In genomic region chr2:168231471-168231829, GRCm38 (mm10) we compare ENCODE assay signal across 8 mouse cellular contexts. TPM values are rescaled to one million over a fixed set of nuclear protein-coding genes. Genes with fewer than 3 reads are reported as not detected.
DNase-seq lines count a peak whose midpoint lies in the region; ATAC-seq and TF ChIP-seq lines count a peak whose summit lies in the region.

No protein-coding gene starts in this region.

- no peak for TF ChIP-seq CTCF in E14TG2a.4 (conservative IDR thresholded peaks at IDR 0.05; ENCODE audit: low read length)
- no peak for TF ChIP-seq CTCF in liver, embryonic 14.5 days (IDR thresholded peaks at IDR 0.05; ENCODE audit: low read depth)

- H3K36me3 ChIP-seq in heart, embryonic 13.5 days, result peaks cover 43% of the 10 kb centered on the region
- peaks cover 45% of the 10 kb centered on the region for H3K36me3 ChIP-seq in E14TG2a.4 (ENCODE audit: insufficient read depth, low read length)
- peaks cover 28% of the 10 kb centered on the region for H3K36me3 ChIP-seq in forebrain, embryonic 14.5 days (ENCODE audit: control insufficient read depth, insufficient read depth, low read length)
- H3K36me3 ChIP-seq in liver, embryonic 14.5 days (replicated peaks; ENCODE audit: control insufficient read depth, insufficient read depth, low read depth), result peaks cover 11% of the 10 kb centered on the region

- H3K27me3 ChIP-seq in heart, embryonic 13.5 days (replicated peaks), result no peaks in the 10 kb centered on the region
- 0 out of 2 replicates have a peak, but pooled peaks cover 3% of the 10 kb centered on the region for H3K27me3 ChIP-seq in E14TG2a.4 (ENCODE audit: insufficient read depth, low read length)
- H3K27me3 ChIP-seq in forebrain, embryonic 14.5 days (replicated peaks; ENCODE audit: control insufficient read depth, insufficient read depth, low read length), result no peaks in the 10 kb centered on the region
- no peaks in the 10 kb centered on the region for H3K27me3 ChIP-seq in liver, embryonic 14.5 days (ENCODE audit: control insufficient read depth, insufficient read depth, low read length)

- ATAC-seq in heart, embryonic 13.5 days (ENCODE audit: extremely low read depth, insufficient number of reproducible peaks, low FRiP score, low TSS enrichment), result no peak
- no peak for ATAC-seq in forebrain, embryonic 14.5 days
- ATAC-seq in liver, embryonic 14.5 days (ENCODE audit: insufficient read depth), result no peak

- peak overlapping the region; percentile 100 for H3K4me3 ChIP-seq in heart, embryonic 13.5 days
- peak overlapping the region; percentile 100 for H3K4me3 ChIP-seq in E14TG2a.4 (replicated peaks; ENCODE audit: low read length)
- H3K4me3 ChIP-seq in forebrain, embryonic 14.5 days (ENCODE audit: low read depth, low read length), result peak overlapping the region; percentile 99
- H3K4me3 ChIP-seq in liver, embryonic 14.5 days (ENCODE audit: insufficient read depth in 1 of 2, low read depth in 2 of 2, low read length in 2 of 2), result peak overlapping the region; percentile 70 to 95

- DNase-seq in heart, adult 11 months, result no peak
- no peak for DNase-seq in forebrain, embryonic 14.5 days (ENCODE audit: low spot score)
- DNase-seq in liver, embryonic 14.5 days (ENCODE audit: low read depth in 3 of 3, low spot score in 3 of 3), result no peak
- no peak for DNase-seq in retina, embryonic 14.5 days (ENCODE audit: low spot score)
- no peak for DNase-seq in urinary bladder, postnatal 25 days (ENCODE audit: low spot score)
- no peak for DNase-seq in right cerebral cortex, postnatal 4 days

- WGBS in heart, embryonic 13.5 days, result 47% methylated on average over 33 of the region's 33 CpGs
- 69% methylated on average over 33 of the region's 33 CpGs for WGBS in forebrain, embryonic 14.5 days
- WGBS in liver, embryonic 14.5 days (ENCODE audit: insufficient replicate concordance), result 51% methylated on average over 33 of the region's 33 CpGs

- H3K4me2 ChIP-seq in heart, embryonic 13.5 days, result peak overlapping the region; percentile 99
- H3K4me2 ChIP-seq in forebrain, embryonic 14.5 days (ENCODE audit: low read length), result peak overlapping the region; percentile 98
- peak overlapping the region; percentile 99 for H3K4me2 ChIP-seq in liver, embryonic 14.5 days (ENCODE audit: low read depth)

- TF ChIP-seq EP300 in liver, embryonic 14.5 days (IDR thresholded peaks at IDR 0.05; ENCODE audit: low read depth), result no peak

- H3K9ac ChIP-seq in heart, embryonic 13.5 days, result peak overlapping the region; percentile 98
- peak overlapping the region; percentile 91 for H3K9ac ChIP-seq in forebrain, embryonic 14.5 days (ENCODE audit: low read length)
- H3K9ac ChIP-seq in liver, embryonic 14.5 days (replicated peaks), result peak overlapping the region; percentile 94

- peaks cover 33% of the 10 kb centered on the region for H3K4me1 ChIP-seq in heart, embryonic 13.5 days
- peaks cover 47% of the 10 kb centered on the region for H3K4me1 ChIP-seq in E14TG2a.4 (replicated peaks; ENCODE audit: low read depth, low read length)
- H3K4me1 ChIP-seq in forebrain, embryonic 14.5 days (ENCODE audit: control insufficient read depth, insufficient read depth, low read length), result peaks cover 17% of the 10 kb centered on the region
- peaks cover 21% of the 10 kb centered on the region in 2 experiments for H3K4me1 ChIP-seq in liver, embryonic 14.5 days (replicated peaks; ENCODE audit: control insufficient read depth in 2 of 2, insufficient read depth in 2 of 2, low read length in 1 of 2)

- no peak overlapping the region for H3K27ac ChIP-seq in heart, embryonic 13.5 days (replicated peaks)
- H3K27ac ChIP-seq in forebrain, embryonic 14.5 days (ENCODE audit: low read depth, low read length), result 0 out of 2 replicates have a peak overlapping the region, but pooled peaks have one; percentile 91
- no peak overlapping the region for H3K27ac ChIP-seq in liver, embryonic 14.5 days

- H3K9me3 ChIP-seq in heart, embryonic 13.5 days, result no peaks in the 10 kb centered on the region
- H3K9me3 ChIP-seq in E14TG2a.4 (ENCODE audit: low read length), result no peaks in the 10 kb centered on the region
- no peaks in the 10 kb centered on the region for H3K9me3 ChIP-seq in forebrain, embryonic 14.5 days (replicated peaks; ENCODE audit: control insufficient read depth, low read length)
- H3K9me3 ChIP-seq in liver, embryonic 14.5 days (ENCODE audit: control insufficient read depth, low read length), result no peaks in the 10 kb centered on the region

RNA-seq across cellular contexts. Expression of gene Mocs3, which starts 1.0 kb away (rescaled TPM):
- 4.2 and 4.4 TPM in 2 replicates for polyA plus RNA-seq in heart, embryonic 13.5 days (2015; fragmentation: Nextera tagmentation; extraction: Ambion mirVana)
- polyA plus RNA-seq in forebrain, embryonic 14.5 days (2014; fragmentation: Nextera tagmentation; extraction: Ambion mirVana), result 9.1 and 9.7 TPM in 2 replicates
- polyA plus RNA-seq in liver, embryonic 14.5 days (2012; rRNA removed), result 4.5 and 4.9 TPM in 2 replicates
- polyA plus RNA-seq in liver, embryonic 14.5 days (2014; fragmentation: Nextera tagmentation; extraction: Ambion mirVana), result 3.6 and 3.8 TPM in 2 replicates

RNA-seq across cellular contexts. Expression of gene Dpm1, which starts 1.1 kb away (rescaled TPM):
- 81.8 and 95.3 TPM in 2 replicates for polyA plus RNA-seq in heart, embryonic 13.5 days (2015; fragmentation: Nextera tagmentation; extraction: Ambion mirVana)
- polyA plus RNA-seq in forebrain, embryonic 14.5 days (2014; fragmentation: Nextera tagmentation; extraction: Ambion mirVana), result 51.1 and 71.7 TPM in 2 replicates
- polyA plus RNA-seq in liver, embryonic 14.5 days (2012; rRNA removed), result 4.2 and 23.2 TPM in 2 replicates
- 77.8 and 79.2 TPM in 2 replicates for polyA plus RNA-seq in liver, embryonic 14.5 days (2014; fragmentation: Nextera tagmentation; extraction: Ambion mirVana)

RNA-seq across cellular contexts. Expression of gene Gm20716, which starts 1.3 kb away (rescaled TPM):
- 11.7 and 12.3 TPM in 2 replicates for polyA plus RNA-seq in heart, embryonic 13.5 days (2015; fragmentation: Nextera tagmentation; extraction: Ambion mirVana)
- polyA plus RNA-seq in forebrain, embryonic 14.5 days (2014; fragmentation: Nextera tagmentation; extraction: Ambion mirVana), result 26.3 and 26.7 TPM in 2 replicates
- polyA plus RNA-seq in liver, embryonic 14.5 days (2012; rRNA removed), result 4.9 and 8.5 TPM in 2 replicates
- polyA plus RNA-seq in liver, embryonic 14.5 days (2014; fragmentation: Nextera tagmentation; extraction: Ambion mirVana), result 4.4 and 4.7 TPM in 2 replicates

RNA-seq across cellular contexts. Expression of gene Adnp, which starts 24.5 kb away (rescaled TPM):
- polyA plus RNA-seq in heart, embryonic 13.5 days (2015; fragmentation: Nextera tagmentation; extraction: Ambion mirVana), result 1.8 TPM in 2 replicates
- 1.6 and 2.0 TPM in 2 replicates for polyA plus RNA-seq in forebrain, embryonic 14.5 days (2014; fragmentation: Nextera tagmentation; extraction: Ambion mirVana)
- 6.6 and 7.5 TPM in 2 replicates for polyA plus RNA-seq in liver, embryonic 14.5 days (2012; rRNA removed)
- polyA plus RNA-seq in liver, embryonic 14.5 days (2014; fragmentation: Nextera tagmentation; extraction: Ambion mirVana), result 0.51 and 1.6 TPM in 2 replicates

RNA-seq across cellular contexts. Expression of gene Kcng1, which starts 50.1 kb away (rescaled TPM):
- polyA plus RNA-seq in heart, embryonic 13.5 days (2015; fragmentation: Nextera tagmentation; extraction: Ambion mirVana), result 0.90 and 0.97 TPM in 2 replicates
- polyA plus RNA-seq in forebrain, embryonic 14.5 days (2014; fragmentation: Nextera tagmentation; extraction: Ambion mirVana), result 8.0 and 9.7 TPM in 2 replicates
- polyA plus RNA-seq in liver, embryonic 14.5 days (2012; rRNA removed), result 0.02 and 0.05 TPM in 2 replicates
- 0.09 and 0.10 TPM in 2 replicates for polyA plus RNA-seq in liver, embryonic 14.5 days (2014; fragmentation: Nextera tagmentation; extraction: Ambion mirVana)
